Mouse (Mus musculus) stomach, embryonic 16.5 days (tissue): ENCODE results near the gene Fcamr. TPM values are rescaled to one million over a fixed set of nuclear protein-coding genes. Genes with fewer than 3 reads are reported as not detected.

Source experiments
- ATAC-seq: fragments of 200-750 bp; cut with Nextera tagmentation; 2 replicates; pipeline ENCODE4 v1.8.0; 2017; ENCODE audit warnings: moderate number of reproducible peaks, moderate TSS enrichment; ENCODE audit not compliant: insufficient read depth, low FRiP score
- H3K27ac ChIP-seq: fragments of 300-500 bp; sonication (generic); 2 replicates; pipeline ENCODE4 v1.5.1; 2014; ENCODE audit warnings: low read length
- H3K27me3 ChIP-seq: fragments of 300-500 bp; sonication (generic); 2 replicates; pipeline ENCODE4 v1.6.1; 2014; ENCODE audit warnings: low read length, control low read depth, mixed read lengths; ENCODE audit not compliant: control insufficient read depth, insufficient read depth
- H3K36me3 ChIP-seq: fragments of 300-500 bp; sonication (generic); 2 replicates; pipeline ENCODE4 v1.6.1; 2014; ENCODE audit warnings: low read length; ENCODE audit not compliant: control insufficient read depth, insufficient read depth
- H3K4me1 ChIP-seq: fragments of 300-500 bp; sonication (generic); 2 replicates; pipeline ENCODE4 v1.6.1; 2014; ENCODE audit warnings: low read length, control low read depth, mixed read lengths; ENCODE audit not compliant: control insufficient read depth, insufficient read depth
- H3K4me2 ChIP-seq: fragments of 300-500 bp; sonication (generic); 2 replicates; pipeline ENCODE4 v1.6.1; 2014; ENCODE audit warnings: low read depth, low read length, mixed read lengths
- H3K4me3 ChIP-seq: fragments of 300-500 bp; sonication (generic); replicated peaks from 2 replicates; pipeline ENCODE4 v1.5.1; 2014; ENCODE audit warnings: mild to moderate bottlenecking, low read length
- H3K9ac ChIP-seq: fragments of 300-500 bp; sonication (generic); 2 replicates; pipeline ENCODE4 v1.6.1; 2014; ENCODE audit warnings: low read length
- H3K9me3 ChIP-seq: fragments of 300-500 bp; sonication (generic); replicated peaks from 2 replicates; pipeline ENCODE4 v1.6.1; 2016; ENCODE audit warnings: low read length, control low read depth; ENCODE audit not compliant: control insufficient read depth
- WGBS: fragments of 180-500 bp; shearing (Covaris S2); extraction: QIAGEN DNeasy Blood & Tissue Kit; methylation state at CpG from one replicate; pipeline ENCODE4 v1.1.7; 2014; 5-methylcytosine and 5-hydroxymethylcytosine counted together
- polyA plus RNA-seq: library from polyadenylated mRNA; unstranded; fragments of >200 nt; fragmentation: Nextera tagmentation; extraction: Ambion mirVana; gene quantifications from 2 replicates; pipeline ENCODE4 v1.2.1, GENCODE M21; 2015

Gene Fcamr
- polyA plus RNA-seq, 1 experiment from 2014 or later, result 0.56 TPM

DNA sequence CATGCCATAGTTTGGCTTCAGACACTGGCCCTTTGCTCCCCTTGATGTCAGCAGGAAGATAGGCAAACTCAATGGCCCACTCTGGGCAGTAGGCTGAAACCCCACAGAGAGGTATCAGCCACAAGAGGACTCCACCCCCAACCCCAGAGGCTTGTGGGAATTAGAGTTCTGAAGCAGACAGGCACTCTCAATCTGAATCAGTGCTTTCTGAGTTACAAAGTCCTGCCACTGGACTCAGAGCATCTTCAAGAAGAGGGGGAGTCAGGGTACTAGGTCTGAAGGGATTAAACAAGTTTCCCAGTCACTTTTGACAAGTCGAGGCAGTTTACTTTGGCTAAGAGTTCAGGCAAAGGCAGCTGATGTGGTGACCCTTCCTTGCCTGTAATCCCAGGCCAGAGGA lies 19.0 kb downstream of the Fcamr start:
- Histone ChIP-seq H3K4me2 (no peak overlapping the region), H3K27ac (no peak overlapping the region)
- 54% methylated on average over 1 of the region's 1 CpGs for WGBS

DNA sequence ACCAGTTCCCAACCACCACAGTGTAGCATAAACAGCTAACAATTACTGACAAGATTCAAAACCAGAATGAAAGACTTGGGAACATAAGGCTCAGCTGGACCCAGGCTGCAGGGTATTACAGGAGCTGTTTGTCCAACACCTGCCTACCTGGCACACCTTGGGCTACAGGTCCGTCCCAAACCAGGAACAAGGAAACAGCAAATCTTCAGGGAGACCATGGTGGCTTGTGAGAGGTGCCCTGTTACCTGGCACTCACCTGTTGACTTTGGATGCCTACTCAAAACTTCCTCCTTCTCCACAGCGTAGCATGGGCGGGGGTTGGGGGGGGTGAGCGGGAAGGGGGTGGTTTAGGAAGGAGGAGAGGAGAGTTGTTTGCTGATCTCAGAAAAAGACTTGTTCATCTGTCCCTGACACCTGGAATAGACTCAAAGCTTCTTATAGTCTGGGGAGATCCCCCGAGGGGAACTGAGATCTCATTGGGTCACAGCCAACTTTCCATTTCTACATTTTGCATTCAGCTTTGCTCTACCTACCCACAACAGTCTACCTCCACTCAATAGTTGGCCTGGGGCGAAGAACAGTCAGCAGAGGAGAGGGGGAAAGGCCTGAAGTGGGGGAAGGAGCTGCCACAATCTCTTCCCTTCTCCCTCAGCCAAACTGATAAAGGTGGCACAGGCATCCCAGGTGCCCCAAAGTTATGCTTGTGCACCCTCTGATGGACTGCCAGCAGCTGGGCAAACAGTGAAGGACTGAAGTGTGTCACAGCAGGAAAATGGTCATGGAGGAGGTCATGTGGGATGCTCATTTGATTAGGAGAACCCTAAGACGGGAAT lies 19.8 kb downstream of the Fcamr start:
- H3K9me3 ChIP-seq, result no peaks in the 10 kb centered on the region
- H3K4me1 ChIP-seq, result peaks cover 8% of the 10 kb centered on the region
- no peaks in the 10 kb centered on the region for H3K36me3 ChIP-seq
- peak; percentile 79 for ATAC-seq
- H3K9ac ChIP-seq, result no peak overlapping the region
- H3K4me3 ChIP-seq, result no peak overlapping the region
- H3K4me2 ChIP-seq, result no peak overlapping the region
- peak overlapping the region; percentile 22 for H3K27ac ChIP-seq
- H3K27me3 ChIP-seq, result no peaks in the 10 kb centered on the region
- 79% methylated on average over 7 of the region's 7 CpGs for WGBS

More for the DNA sequence above, 19.0 kb downstream of the Fcamr start:
- no peaks in the 10 kb centered on the region for H3K36me3 ChIP-seq
- ATAC-seq, result no peak
- H3K4me1 ChIP-seq, result peaks cover 8% of the 10 kb centered on the region
- no peak overlapping the region for H3K4me3 ChIP-seq
- no peaks in the 10 kb centered on the region for H3K9me3 ChIP-seq
- H3K27me3 ChIP-seq, result no peaks in the 10 kb centered on the region
- no peak overlapping the region for H3K9ac ChIP-seq

DNA sequence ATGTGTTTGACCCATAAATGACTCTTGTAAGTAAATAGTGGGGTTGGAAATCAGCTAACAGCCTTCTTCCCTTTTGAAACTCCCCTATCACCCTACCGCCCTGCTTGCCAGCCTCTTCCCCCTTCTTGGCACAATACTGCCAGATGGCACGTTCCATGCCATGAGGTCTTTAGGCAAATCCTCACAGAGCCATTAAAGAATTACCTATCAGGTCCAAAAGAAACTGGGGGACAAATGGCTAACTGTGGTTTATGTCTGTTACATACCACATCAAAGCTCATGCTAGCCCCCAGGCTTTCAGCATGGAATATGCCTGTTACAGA lies 20.4 kb downstream of the Fcamr start:
- no peaks in the 10 kb centered on the region for H3K9me3 ChIP-seq
- 85% methylated on average over 2 of the region's 2 CpGs for WGBS
- no peak overlapping the region for H3K4me2 ChIP-seq
- H3K4me1 ChIP-seq, result peaks cover 8% of the 10 kb centered on the region
- H3K36me3 ChIP-seq, result no peaks in the 10 kb centered on the region
- no peak overlapping the region for H3K4me3 ChIP-seq
- no peaks in the 10 kb centered on the region for H3K27me3 ChIP-seq
- no peak overlapping the region for H3K27ac ChIP-seq
- no peak for ATAC-seq
- no peak overlapping the region for H3K9ac ChIP-seq

DNA sequence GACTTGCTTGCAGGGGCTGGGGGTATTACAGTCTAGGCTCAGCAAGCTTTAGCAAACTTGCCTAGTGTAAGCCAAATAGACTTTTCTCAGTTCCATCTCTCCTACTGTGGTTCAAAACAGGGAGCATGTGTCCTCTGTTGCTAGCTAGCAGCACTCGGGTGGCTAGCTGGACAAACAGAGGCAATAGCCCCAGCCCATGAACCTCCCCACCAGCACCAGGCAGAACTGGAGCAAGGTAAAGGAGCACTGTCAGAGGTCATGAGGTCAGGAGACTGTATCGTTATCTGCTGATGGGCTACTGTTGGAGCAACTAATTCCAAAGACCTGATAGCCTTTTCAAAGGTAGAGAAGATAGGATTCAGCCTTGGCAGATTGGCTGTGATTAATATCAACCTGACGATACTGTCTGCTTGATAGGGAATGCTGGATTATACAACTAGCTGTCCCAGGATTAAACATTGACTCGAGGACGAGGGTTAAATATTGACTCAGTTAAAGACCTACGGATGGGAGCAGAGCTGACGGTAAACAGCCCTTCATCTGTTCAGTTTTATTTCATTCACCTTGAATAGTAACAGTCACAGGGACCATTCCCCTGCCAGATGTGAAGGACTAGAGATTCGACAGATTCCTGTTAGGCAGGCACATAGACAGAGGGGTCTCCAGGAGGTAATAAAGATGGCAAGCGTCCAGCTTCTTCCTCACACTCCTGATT lies 21.4 kb downstream of the Fcamr start:
- H3K4me3 ChIP-seq, result no peak overlapping the region
- H3K27ac ChIP-seq, result no peak overlapping the region; the same call in 1 of the 2 replicates
- 0 out of 2 replicates have a peak, but pooled peaks have one; percentile 15 for ATAC-seq
- H3K4me1 ChIP-seq, result peaks cover 8% of the 10 kb centered on the region
- no peaks in the 10 kb centered on the region for H3K36me3 ChIP-seq
- 45% methylated on average over 9 of the region's 9 CpGs for WGBS
- H3K9me3 ChIP-seq, result no peaks in the 10 kb centered on the region
- H3K27me3 ChIP-seq, result no peaks in the 10 kb centered on the region
- no peak overlapping the region for H3K4me2 ChIP-seq
- H3K9ac ChIP-seq, result no peak overlapping the region

DNA sequence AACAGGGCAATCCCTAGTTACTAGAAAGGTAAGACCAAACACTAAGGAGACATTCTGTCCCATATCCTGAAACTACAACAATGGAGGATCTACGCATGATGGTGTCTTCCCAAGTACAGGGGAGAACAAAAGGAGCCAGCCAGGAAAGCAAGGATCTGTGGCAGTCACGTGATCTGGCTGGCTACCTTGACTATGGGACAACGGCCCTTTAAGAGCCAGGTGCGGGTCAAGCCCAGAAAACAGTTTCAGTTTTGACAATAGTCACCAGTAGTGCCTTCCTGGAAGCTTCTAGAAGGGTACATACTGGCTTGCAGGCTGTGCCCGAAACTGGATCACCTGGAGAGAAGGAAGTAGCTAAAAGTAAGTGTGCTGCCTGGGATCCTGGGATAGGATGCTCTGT lies 25.7 kb downstream of the Fcamr start, which contains the start of gene Pigr:
Gene Pigr, plus strand, starts transcription at position 237 of the 400 bp plus-strand sequence.
- Histone ChIP-seq H3K4me2 (no peak within 1 kb of the TSS), H3K27ac (no peak within 1 kb of the TSS), H3K4me1 (peaks cover 3% of the 10 kb centered on the region; the same call in 1 of the 2 replicates), H3K4me3 (no peak within 1 kb of the TSS), H3K27me3 (no peaks in the 10 kb centered on the region), H3K9me3 (no peaks in the 10 kb centered on the region), H3K36me3 (no peaks in the 10 kb centered on the region), H3K9ac (no peak within 1 kb of the TSS)
- ATAC-seq, result no peak
- WGBS, result 86% methylated on average over 5 of the region's 5 CpGs

DNA sequence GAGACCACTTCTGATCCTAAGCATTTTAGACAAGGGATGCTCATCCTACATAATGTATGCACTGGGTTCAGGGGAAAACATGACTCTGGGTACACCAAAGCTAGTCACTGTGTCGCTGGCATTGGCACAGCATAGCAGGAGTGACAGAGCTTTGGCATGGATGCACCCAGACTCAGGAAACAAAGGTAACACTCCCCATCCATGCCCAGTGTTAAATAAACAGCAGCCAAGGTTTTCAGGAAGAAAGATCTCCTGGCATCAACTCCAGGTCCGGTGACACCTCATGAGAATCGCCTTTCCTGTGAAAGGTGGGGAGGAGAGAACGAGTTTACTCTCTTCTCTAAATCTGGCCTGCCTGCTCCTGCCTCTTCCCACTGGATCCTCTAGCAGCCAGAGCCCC lies 28.0 kb downstream of the Fcamr start:
- 76% methylated on average over 4 of the region's 4 CpGs for WGBS
- no peak overlapping the region for H3K4me3 ChIP-seq

DNA sequence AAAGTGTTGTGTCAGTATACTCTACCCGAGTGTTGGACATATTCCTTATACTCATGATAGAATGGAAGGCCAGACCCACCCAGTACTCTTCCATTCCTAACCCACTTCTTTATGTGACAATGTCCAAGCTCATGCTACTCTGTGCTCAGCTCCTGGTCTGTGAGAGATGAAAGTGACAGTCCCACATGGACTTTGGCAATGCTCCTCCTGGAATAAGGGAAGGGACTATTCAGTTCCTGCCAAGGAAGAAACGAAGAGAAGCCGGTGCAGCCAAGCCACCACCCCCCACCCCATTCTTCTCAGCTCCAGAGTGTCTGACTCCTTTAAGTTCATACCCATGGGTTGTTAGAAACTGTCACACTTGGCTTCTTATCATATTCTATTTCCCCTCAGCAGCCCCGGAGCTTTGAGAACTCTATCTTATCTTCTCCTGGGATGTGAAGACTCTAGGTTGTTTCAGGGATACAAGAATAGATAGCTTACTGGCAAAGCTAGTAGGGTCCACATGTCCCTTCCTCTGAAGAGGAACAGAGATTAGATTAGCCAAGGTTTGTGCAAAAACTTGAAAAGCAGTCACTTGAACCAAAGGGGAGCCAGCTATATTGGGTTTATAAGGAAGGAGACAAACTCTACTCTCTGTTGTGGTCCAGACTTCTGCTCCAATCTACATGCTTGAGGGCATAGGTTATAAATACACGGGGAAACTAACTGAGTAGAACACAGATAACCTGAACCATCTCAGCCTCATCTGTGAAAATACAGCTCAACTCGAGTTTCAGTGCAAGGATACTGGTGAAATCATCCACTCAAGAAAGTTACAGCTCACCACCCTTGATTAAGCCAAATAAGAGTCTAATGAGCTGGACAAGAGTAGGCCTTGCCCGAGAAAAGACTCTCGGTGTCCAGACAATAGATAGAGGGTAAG lies 29.5 kb downstream of the Fcamr start:
- H3K27me3 ChIP-seq, result no peaks in the 10 kb centered on the region
- WGBS, result 66% methylated on average over 8 of the region's 8 CpGs
- no peak overlapping the region for H3K27ac ChIP-seq
- no peaks in the 10 kb centered on the region for H3K9me3 ChIP-seq
- ATAC-seq, result no peak
- no peaks in the 10 kb centered on the region for H3K36me3 ChIP-seq
- no peak overlapping the region for H3K4me2 ChIP-seq
- no peak overlapping the region for H3K9ac ChIP-seq
- no peak overlapping the region for H3K4me3 ChIP-seq
- H3K4me1 ChIP-seq, result no peaks in the 10 kb centered on the region

More for the DNA sequence above, 28.0 kb downstream of the Fcamr start:
- H3K9ac ChIP-seq, result no peak overlapping the region
- no peaks in the 10 kb centered on the region for H3K4me1 ChIP-seq
- no peaks in the 10 kb centered on the region for H3K36me3 ChIP-seq
- H3K9me3 ChIP-seq, result no peaks in the 10 kb centered on the region
- no peak overlapping the region for H3K4me2 ChIP-seq
- H3K27ac ChIP-seq, result no peak overlapping the region
- no peak for ATAC-seq
- no peaks in the 10 kb centered on the region for H3K27me3 ChIP-seq

DNA sequence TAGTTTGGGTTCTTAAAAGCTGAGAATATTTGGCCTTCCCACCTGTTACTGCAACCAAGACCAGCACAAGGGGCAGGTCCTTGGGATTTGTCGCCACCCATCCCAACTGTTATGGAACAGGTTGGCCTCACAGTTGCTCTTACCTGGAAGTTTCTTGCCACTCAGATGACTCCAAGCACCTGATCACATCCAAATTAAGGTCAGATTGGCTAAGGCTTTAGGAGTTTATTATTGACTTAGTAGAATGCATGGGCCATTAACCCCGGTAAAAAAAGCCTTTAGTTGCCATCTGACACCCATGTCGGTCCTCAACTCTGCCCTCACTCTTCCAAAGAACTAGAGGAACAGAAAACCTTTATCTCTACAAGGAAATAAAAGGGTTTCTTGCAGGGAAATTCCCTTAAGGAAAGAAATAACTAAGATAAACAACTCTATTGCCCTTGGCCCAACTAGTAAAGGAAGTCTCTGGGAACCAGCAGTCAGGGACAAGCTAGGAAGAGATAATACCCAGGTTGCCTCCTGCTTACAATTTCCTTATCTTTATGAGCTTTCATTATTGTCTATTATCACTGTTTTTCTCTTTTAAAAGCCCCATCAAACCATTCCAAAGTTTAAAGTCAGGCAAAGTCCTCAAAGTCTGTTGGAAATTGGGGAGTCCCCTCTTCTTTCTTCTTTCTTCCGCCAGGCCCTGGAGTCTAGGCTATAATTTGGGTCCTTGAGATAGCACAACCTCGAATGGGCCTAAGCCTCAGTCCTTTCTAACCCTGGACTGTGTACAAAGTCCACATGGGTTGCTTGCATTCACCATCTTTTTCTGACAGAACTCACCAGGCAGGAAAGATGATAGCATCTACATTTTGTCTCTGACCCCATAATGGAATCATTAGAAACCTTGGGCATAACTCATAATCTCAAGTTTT lies 31.8 kb downstream of the Fcamr start:
- H3K4me3 ChIP-seq, result no peak overlapping the region
- peak; percentile 59 for ATAC-seq
- no peak overlapping the region for H3K27ac ChIP-seq
- no peaks in the 10 kb centered on the region for H3K36me3 ChIP-seq
- WGBS, result 72% methylated on average over 5 of the region's 5 CpGs
- no peaks in the 10 kb centered on the region for H3K9me3 ChIP-seq
- no peaks in the 10 kb centered on the region for H3K27me3 ChIP-seq
- H3K4me2 ChIP-seq, result no peak overlapping the region
- H3K4me1 ChIP-seq, result no peaks in the 10 kb centered on the region
- H3K9ac ChIP-seq, result no peak overlapping the region
